Mouse (Mus musculus) forebrain, embryonic 15.5 days (tissue): ENCODE data around the gene Gm9922. TPM values are rescaled to one million over a fixed set of nuclear protein-coding genes. Genes with fewer than 3 reads are reported as not detected.

Source experiments
- ATAC-seq: fragments of 200-750 bp; cut with Nextera tagmentation; replicated peaks from 2 replicates; pipeline ENCODE4 v1.8.0; 2017; ENCODE audit warnings: mild to moderate bottlenecking, moderate TSS enrichment, moderate library complexity
- H3K27ac ChIP-seq: fragments of 300-500 bp; sonication (generic); replicated peaks from 2 replicates; pipeline ENCODE4 v1.5.1; 2015; ENCODE audit warnings: mild to moderate bottlenecking, inconsistent platforms
- H3K27me3 ChIP-seq: fragments of 300-500 bp; sonication (generic); 2 replicates; pipeline ENCODE4 v1.6.1; 2015; ENCODE audit warnings: inconsistent platforms
- H3K36me3 ChIP-seq: fragments of 300-500 bp; sonication (generic); 2 replicates; pipeline ENCODE4 v1.6.1; 2015; ENCODE audit warnings: mild to moderate bottlenecking, inconsistent platforms
- H3K4me1 ChIP-seq: fragments of 300-500 bp; sonication (generic); 2 replicates; pipeline ENCODE4 v1.6.1; 2015; ENCODE audit warnings: inconsistent platforms
- H3K4me2 ChIP-seq: fragments of 300-500 bp; sonication (generic); replicated peaks from 2 replicates; pipeline ENCODE4 v1.6.1; 2015; ENCODE audit warnings: mild to moderate bottlenecking, inconsistent platforms
- H3K4me3 ChIP-seq: fragments of 300-500 bp; sonication (generic); 2 replicates; pipeline ENCODE4 v1.5.1; 2015; ENCODE audit warnings: mild to moderate bottlenecking, inconsistent platforms
- H3K9ac ChIP-seq: fragments of 300-500 bp; sonication (generic); replicated peaks from 2 replicates; pipeline ENCODE4 v1.6.1; 2015; ENCODE audit warnings: mild to moderate bottlenecking, inconsistent platforms
- H3K9me3 ChIP-seq: fragments of 300-500 bp; sonication (generic); 2 replicates; pipeline ENCODE4 v1.6.1; 2016; ENCODE audit warnings: inconsistent platforms
- WGBS: fragments of 180-500 bp; shearing (Covaris S2); methylation state at CpG from one replicate; pipeline ENCODE4 v1.1.7; 2015; ENCODE audit warnings: mixed read lengths; 5-methylcytosine and 5-hydroxymethylcytosine counted together
- polyA plus RNA-seq: library from polyadenylated mRNA; unstranded; fragments of >200 nt; fragmentation: Nextera tagmentation; extraction: Ambion mirVana; gene quantifications from 2 replicates; pipeline ENCODE4 v1.2.1, GENCODE M21; 2015

The Gm9922 gene
- polyA plus RNA-seq, 1 experiment from 2014 or later, result 0.76 TPM

- H3K27ac ChIP-seq, result no peak overlapping the region
- no peak overlapping the region for H3K4me2 ChIP-seq
- ATAC-seq, result no peak
- H3K27me3 ChIP-seq, result no peaks in the 10 kb centered on the region
- no peaks in the 10 kb centered on the region for H3K36me3 ChIP-seq
- no peak overlapping the region for H3K4me3 ChIP-seq
- no peaks in the 10 kb centered on the region for H3K9me3 ChIP-seq
- H3K9ac ChIP-seq, result no peak overlapping the region
- WGBS, result 95% methylated on average over 11 of the region's 11 CpGs
- H3K4me1 ChIP-seq, result no peaks in the 10 kb centered on the region
Observed at GRCm38 (mm10) chr14:101747811-101748210, 18.2 kb upstream of the Gm9922 start.

DNA sequence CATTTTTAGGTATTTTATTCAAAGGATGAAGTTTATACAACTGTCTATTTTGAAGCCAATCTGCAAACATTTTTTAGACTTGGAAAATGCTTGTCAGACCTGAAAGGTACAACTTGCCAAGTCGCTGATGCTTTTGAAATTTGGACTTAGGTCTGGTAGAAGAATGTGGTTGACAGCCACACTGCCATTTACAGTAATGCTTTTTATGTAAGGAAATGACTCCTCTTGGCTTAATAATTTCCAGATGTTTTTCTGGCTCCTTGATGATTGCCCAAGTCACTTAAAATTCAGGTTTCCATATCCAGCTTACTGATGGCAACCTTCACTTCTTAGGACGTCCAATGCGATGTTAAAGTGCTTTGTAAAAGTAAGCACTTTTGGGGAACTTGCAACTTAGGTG, 17.0 kb upstream of the Gm9922 start:
- 88% methylated on average over 3 of the region's 3 CpGs for WGBS
- Histone ChIP-seq H3K4me3 (no peak overlapping the region), H3K4me1 (no peaks in the 10 kb centered on the region), H3K9me3 (no peaks in the 10 kb centered on the region), H3K4me2 (no peak overlapping the region), H3K27me3 (no peaks in the 10 kb centered on the region), H3K36me3 (no peaks in the 10 kb centered on the region), H3K27ac (no peak overlapping the region), H3K9ac (no peak overlapping the region)
- ATAC-seq, result no peak

- Histone ChIP-seq H3K9me3 (no peaks in the 10 kb centered on the region), H3K4me2 (no peak overlapping the region), H3K9ac (no peak overlapping the region), H3K4me3 (no peak overlapping the region), H3K36me3 (no peaks in the 10 kb centered on the region), H3K27me3 (no peaks in the 10 kb centered on the region), H3K4me1 (no peaks in the 10 kb centered on the region), H3K27ac (no peak overlapping the region)
- 85% methylated on average over 4 of the region's 4 CpGs for WGBS
- ATAC-seq, result no peak
Observed at GRCm38 (mm10) chr14:101737501-101737900, 7.9 kb upstream of the Gm9922 start.

GRCm38 (mm10) chr14:101733542-101734303, 4.1 kb upstream of the Gm9922 start:
- H3K4me1 ChIP-seq, result peaks cover 14% of the 10 kb centered on the region
- peaks cover 17% of the 10 kb centered on the region; the same call in 1 of the 2 replicates for H3K27me3 ChIP-seq
- no peak overlapping the region for H3K4me2 ChIP-seq
- H3K36me3 ChIP-seq, result no peaks in the 10 kb centered on the region
- no peaks in the 10 kb centered on the region for H3K9me3 ChIP-seq
- no peak for ATAC-seq
- WGBS, result 25% methylated on average over 10 of the region's 10 CpGs
- H3K4me3 ChIP-seq, result no peak overlapping the region
- no peak overlapping the region for H3K9ac ChIP-seq
- H3K27ac ChIP-seq, result no peak overlapping the region

GRCm38 (mm10) chr14:101729972-101730692, 518 bp upstream of the Gm9922 start:
- peak overlapping the region; percentile 60 for H3K9ac ChIP-seq
- peaks cover 14% of the 10 kb centered on the region for H3K4me1 ChIP-seq
- WGBS, result 1% methylated on average over 28 of the region's 28 CpGs
- no peaks in the 10 kb centered on the region for H3K36me3 ChIP-seq
- H3K4me2 ChIP-seq, result peak overlapping the region; percentile 100
- no peak overlapping the region for H3K27ac ChIP-seq
- peak overlapping the region; percentile 78 for H3K4me3 ChIP-seq
- peaks cover 21% of the 10 kb centered on the region; the same call in 1 of the 2 replicates for H3K27me3 ChIP-seq
- H3K9me3 ChIP-seq, result no peaks in the 10 kb centered on the region
- peak; percentile 75 for ATAC-seq

DNA sequence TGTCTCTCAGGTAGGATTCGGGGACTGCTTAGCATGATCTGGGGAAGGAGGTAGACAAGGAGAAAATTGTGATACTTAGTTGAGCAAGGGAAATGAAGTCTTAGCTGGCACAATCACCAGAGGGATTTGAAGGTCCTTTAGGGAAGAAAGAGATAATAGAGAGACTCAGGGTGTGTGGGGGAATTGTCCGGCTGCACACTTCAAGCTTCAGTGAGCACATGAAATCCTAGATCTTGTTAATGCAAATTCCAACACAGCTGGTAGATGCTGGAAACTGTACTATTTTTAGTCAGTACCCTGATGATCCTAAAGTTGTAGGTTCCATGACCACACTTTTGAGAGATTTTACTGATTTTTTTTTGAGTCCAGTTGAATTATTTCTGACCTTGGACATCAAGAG, 15.2 kb downstream of the Gm9922 start:
- no peaks in the 10 kb centered on the region for H3K9me3 ChIP-seq
- H3K27me3 ChIP-seq, result no peaks in the 10 kb centered on the region
- no peaks in the 10 kb centered on the region for H3K4me1 ChIP-seq
- H3K4me2 ChIP-seq, result no peak overlapping the region
- no peak overlapping the region for H3K4me3 ChIP-seq
- no peak overlapping the region for H3K27ac ChIP-seq
- H3K36me3 ChIP-seq, result no peaks in the 10 kb centered on the region
- no peak overlapping the region for H3K9ac ChIP-seq
- WGBS, result 50% methylated on average over 2 of the region's 2 CpGs
- no peak for ATAC-seq

- H3K27me3 ChIP-seq, result no peaks in the 10 kb centered on the region
- H3K4me2 ChIP-seq, result no peak overlapping the region
- no peaks in the 10 kb centered on the region for H3K36me3 ChIP-seq
- no peaks in the 10 kb centered on the region for H3K9me3 ChIP-seq
- H3K9ac ChIP-seq, result no peak overlapping the region
- no peak overlapping the region for H3K27ac ChIP-seq
- H3K4me1 ChIP-seq, result no peaks in the 10 kb centered on the region
- no peak overlapping the region for H3K4me3 ChIP-seq
- 93% methylated on average over 5 of the region's 5 CpGs for WGBS
- no peak for ATAC-seq
Observed at GRCm38 (mm10) chr14:101707088-101707487, 22.5 kb downstream of the Gm9922 start.

DNA sequence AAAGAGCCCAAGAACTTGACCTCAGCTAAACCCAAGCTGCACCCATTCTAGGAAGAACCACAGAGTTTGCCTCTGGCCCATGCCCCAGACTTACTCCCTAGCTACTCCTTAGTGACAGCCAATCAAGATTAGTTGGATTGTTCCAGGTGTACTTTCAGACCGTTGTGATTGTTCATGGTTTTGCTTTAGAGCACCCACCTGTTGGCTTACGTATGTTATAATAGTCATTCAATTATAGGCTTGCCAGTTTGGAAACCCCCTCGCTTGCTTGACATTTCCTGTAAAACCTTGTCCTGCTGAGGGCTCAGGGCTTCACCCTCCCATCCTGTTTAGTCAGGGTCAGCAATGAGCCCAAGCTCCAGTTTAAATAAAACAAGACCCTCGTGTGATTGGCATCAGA, 25.1 kb downstream of the Gm9922 start:
- 77% methylated on average over 4 of the region's 4 CpGs for WGBS
- Histone ChIP-seq H3K9ac (no peak overlapping the region), H3K27me3 (no peaks in the 10 kb centered on the region), H3K27ac (no peak overlapping the region), H3K9me3 (no peaks in the 10 kb centered on the region), H3K4me2 (no peak overlapping the region), H3K4me3 (no peak overlapping the region), H3K4me1 (no peaks in the 10 kb centered on the region), H3K36me3 (no peaks in the 10 kb centered on the region)
- ATAC-seq, result no peak

GRCm38 (mm10) chr14:101688406-101688805, 41.2 kb downstream of the Gm9922 start:
- H3K27ac ChIP-seq, result no peak overlapping the region

DNA sequence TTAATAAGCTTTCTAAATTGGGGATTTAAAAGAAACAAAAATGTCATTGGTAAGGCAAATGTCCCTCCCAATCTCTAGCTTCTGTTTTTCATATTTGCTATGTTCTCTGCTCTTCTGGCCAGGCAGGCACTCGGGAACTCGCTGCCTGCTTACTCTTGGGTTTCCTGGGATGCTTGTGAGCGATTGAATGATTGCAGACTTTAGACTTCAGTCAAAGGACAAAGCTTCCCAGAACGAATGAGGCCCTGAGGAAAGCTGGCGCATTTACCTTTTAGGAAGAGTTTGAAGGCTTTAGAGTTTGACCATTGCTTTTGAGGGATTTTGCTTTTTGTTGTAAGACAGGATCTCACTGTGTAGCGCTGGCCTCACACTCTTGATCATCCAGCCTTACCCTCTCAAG, 41.9 kb downstream of the Gm9922 start:
- no peak overlapping the region for H3K9ac ChIP-seq
- no peak for ATAC-seq
- no peak overlapping the region for H3K4me2 ChIP-seq
- no peaks in the 10 kb centered on the region for H3K4me1 ChIP-seq
- H3K27me3 ChIP-seq, result no peaks in the 10 kb centered on the region
- H3K9me3 ChIP-seq, result no peaks in the 10 kb centered on the region
- no peak overlapping the region for H3K27ac ChIP-seq
- H3K4me3 ChIP-seq, result no peak overlapping the region
- 93% methylated on average over 6 of the region's 6 CpGs for WGBS
- peaks cover 11% of the 10 kb centered on the region for H3K36me3 ChIP-seq

More at GRCm38 (mm10) chr14:101688406-101688805, 41.2 kb downstream of the Gm9922 start:
- Histone ChIP-seq H3K4me2 (no peak overlapping the region), H3K27me3 (no peaks in the 10 kb centered on the region), H3K4me3 (no peak overlapping the region), H3K36me3 (peaks cover 15% of the 10 kb centered on the region), H3K4me1 (no peaks in the 10 kb centered on the region), H3K9me3 (no peaks in the 10 kb centered on the region), H3K9ac (no peak overlapping the region)
- WGBS, result 88% methylated on average over 2 of the region's 2 CpGs
- no peak for ATAC-seq
